Mouse (Mus musculus): Measurements from ENCODE around the gene Trpc4ap.

- no peak for TF ChIP-seq CTCF (IDR thresholded peaks at IDR 0.05; ENCODE audit: borderline replicate concordance, insufficient read depth, low read depth, low read length)
- TF ChIP-seq POLR2A (IDR thresholded peaks at IDR 0.05; ENCODE audit: borderline replicate concordance, insufficient read depth, low read length) = no peak
Observed at GRCm38 (mm10) chr2:155695316-155695715, 3.1 kb upstream of the Trpc4ap start.
